Mouse (Mus musculus) hindbrain, embryonic 12.5 days (tissue): ENCODE results near the gene Pilra. TPM values are rescaled to one million over a fixed set of nuclear protein-coding genes. Genes with fewer than 3 reads are reported as not detected.

ENCODE experiments used
- polyA plus RNA-seq: library from polyadenylated mRNA; unstranded; fragments of >200 nt; fragmentation: Nextera tagmentation; extraction: Ambion mirVana; gene quantifications from 2 replicates; pipeline ENCODE4 v1.2.1, GENCODE M21; 2016

Gene Pilra
- polyA plus RNA-seq, 1 experiment from 2014 or later, result 0.21 TPM

Other genes starting within 250 kb of the Pilra start
- 38.7 and 40.0 TPM in 2 replicates for gene Mospd3, start 235.2 kb downstream of the Pilra start, polyA plus RNA-seq
- 66.6 and 82.5 TPM in 2 replicates for gene Pcolce, start 222.5 kb downstream of the Pilra start, polyA plus RNA-seq
- gene Fbxo24, start 207.3 kb downstream of the Pilra start, polyA plus RNA-seq, result 0.23 and 0.25 TPM in 2 replicates
- 32.4 and 34.3 TPM in 2 replicates for gene Lrch4, start 207.2 kb downstream of the Pilra start, polyA plus RNA-seq
- 8.3 and 10.8 TPM in 2 replicates for gene Gm20605, start 207.1 kb downstream of the Pilra start, polyA plus RNA-seq
- gene Sap25, start 194.9 kb downstream of the Pilra start, polyA plus RNA-seq, result 7.6 and 8.0 TPM in 2 replicates
- 0.10 and 0.22 TPM in 2 replicates for gene Irs3, start 190.6 kb downstream of the Pilra start, polyA plus RNA-seq
- 21.2 and 22.4 TPM in 2 replicates for gene Agfg2, start 151.6 kb downstream of the Pilra start, polyA plus RNA-seq
- 20.9 and 22.2 TPM in 2 replicates for gene Nyap1, start 94.7 kb downstream of the Pilra start, polyA plus RNA-seq
- 81.8 and 82.9 TPM in 2 replicates for gene Tsc22d4, start 90.6 kb downstream of the Pilra start, polyA plus RNA-seq
- 55.1 and 59.7 TPM in 2 replicates for gene Ppp1r35, start 57.4 kb downstream of the Pilra start, polyA plus RNA-seq
- 11.0 and 14.8 TPM in 2 replicates for gene Mepce, start 48.6 kb downstream of the Pilra start, polyA plus RNA-seq
- gene Zcwpw1, start 48.5 kb downstream of the Pilra start, polyA plus RNA-seq, result 19.5 and 20.1 TPM in 2 replicates
- not detected in 2 replicates for gene Pilrb1, start 21.8 kb upstream of the Pilra start, polyA plus RNA-seq
- gene Pilrb2, start 35.5 kb upstream of the Pilra start, polyA plus RNA-seq, result not detected in 2 replicates
- gene Cyp3a13, start 85.3 kb upstream of the Pilra start, polyA plus RNA-seq, result not detected in 2 replicates
- 0.17 and 0.74 TPM in 2 replicates for gene Gjc3, start 126.8 kb upstream of the Pilra start, polyA plus RNA-seq
- not detected in 2 replicates for gene Azgp1, start 145.2 kb upstream of the Pilra start, polyA plus RNA-seq
- not detected in 2 replicates for gene Smok3a, start 185.0 kb upstream of the Pilra start, polyA plus RNA-seq
- gene Smok3b, start 185.1 kb upstream of the Pilra start, polyA plus RNA-seq, result not detected in 2 replicates
- gene Smok3c, start 216.9 kb upstream of the Pilra start, polyA plus RNA-seq, result not detected in 2 replicates
- 37.3 and 41.7 TPM in 2 replicates for gene Zkscan1, start 248.8 kb upstream of the Pilra start, polyA plus RNA-seq